Mouse (Mus musculus) forebrain, embryonic 14.5 days (tissue): ENCODE data around the gene Gm38394. TPM values are rescaled to one million over a fixed set of nuclear protein-coding genes. Genes with fewer than 3 reads are reported as not detected.

Source experiments
- ATAC-seq: fragments of 200-750 bp; cut with Nextera tagmentation; 2 replicates; pipeline ENCODE4 v1.8.0; 2017; ENCODE audit warnings: mild to moderate bottlenecking, moderate library complexity
- DNase-seq: peaks from one replicate; pipeline ENCODE4 v3.0.0-alpha.2; 2015; ENCODE audit warnings: low spot score
- H3K27ac ChIP-seq: fragments of 300-500 bp; sonication (generic); 2 replicates; pipeline ENCODE4 v1.5.1; 2014; ENCODE audit warnings: low read depth, mild to moderate bottlenecking, control low read depth, low read length, moderate library complexity
- H3K27me3 ChIP-seq: fragments of 300-500 bp; sonication (generic); replicated peaks from 2 replicates; pipeline ENCODE4 v1.6.1; 2014; ENCODE audit warnings: low read length, control low read depth, mixed read lengths; ENCODE audit not compliant: control insufficient read depth, insufficient read depth
- H3K36me3 ChIP-seq: fragments of 300-500 bp; sonication (generic); 2 replicates; pipeline ENCODE4 v1.6.1; 2014; ENCODE audit warnings: low read length, control low read depth; ENCODE audit not compliant: control insufficient read depth, insufficient read depth
- H3K4me1 ChIP-seq: fragments of 300-500 bp; sonication (generic); 2 replicates; pipeline ENCODE4 v1.6.1; 2014; ENCODE audit warnings: antibody characterized with exemption, low read length, control low read depth; ENCODE audit not compliant: control insufficient read depth, insufficient read depth
- H3K4me2 ChIP-seq: fragments of 300-500 bp; sonication (generic); 2 replicates; pipeline ENCODE4 v1.6.1; 2014; ENCODE audit warnings: mild to moderate bottlenecking, control low read depth, low read length
- H3K4me3 ChIP-seq: fragments of 300-500 bp; sonication (generic); 2 replicates; pipeline ENCODE4 v1.5.1; 2014; ENCODE audit warnings: low read depth, low read length, control low read depth
- H3K9ac ChIP-seq: fragments of 300-500 bp; sonication (generic); 2 replicates; pipeline ENCODE4 v1.6.1; 2014; ENCODE audit warnings: mild to moderate bottlenecking, low read length, control low read depth, moderate library complexity
- H3K9me3 ChIP-seq: fragments of 300-500 bp; sonication (generic); replicated peaks from 2 replicates; pipeline ENCODE4 v1.6.1; 2016; ENCODE audit warnings: low read length, control low read depth, mixed read lengths; ENCODE audit not compliant: control insufficient read depth
- WGBS: fragments of 180-500 bp; shearing (Covaris S2); extraction: QIAGEN DNeasy Blood & Tissue Kit; methylation state at CpG from one replicate; pipeline ENCODE4 v1.1.7; 2014; 5-methylcytosine and 5-hydroxymethylcytosine counted together
- polyA plus RNA-seq: library from polyadenylated mRNA; unstranded; fragments of >200 nt; fragmentation: Nextera tagmentation; extraction: Ambion mirVana; gene quantifications from 2 replicates; pipeline ENCODE4 v1.2.1, GENCODE M21; 2014

Gm38394 gene
- polyA plus RNA-seq, 1 experiment from 2014 or later = 3.6 TPM

DNA sequence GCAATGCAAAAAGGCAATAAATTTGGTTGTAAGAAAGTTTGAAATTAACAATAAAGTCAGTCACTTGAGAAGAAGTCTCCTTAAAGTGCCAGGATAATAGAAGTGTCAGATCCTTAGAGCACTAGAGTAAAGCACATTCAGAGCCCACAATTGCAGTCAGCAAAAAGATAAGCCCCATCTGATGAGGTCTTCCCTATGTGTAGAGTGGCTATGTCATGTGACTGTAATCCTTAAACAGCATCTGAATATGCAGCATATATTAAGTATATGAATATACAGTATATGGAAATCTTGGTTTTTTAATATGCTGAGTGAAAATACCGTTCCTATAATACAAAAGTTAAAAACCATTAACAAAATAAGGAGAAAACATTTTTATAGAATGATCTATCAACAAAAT, 8.1 kb downstream of the Gm38394 start:
- Histone ChIP-seq H3K36me3 (peaks cover 29% of the 10 kb centered on the region), H3K4me1 (peaks cover 14% of the 10 kb centered on the region), H3K27ac (no peak overlapping the region), H3K9me3 (no peaks in the 10 kb centered on the region), H3K4me2 (no peak overlapping the region), H3K9ac (no peak overlapping the region), H3K27me3 (no peaks in the 10 kb centered on the region), H3K4me3 (no peak overlapping the region)
- no peak for DNase-seq
- no peak for ATAC-seq
- 90% methylated on average over 1 of the region's 1 CpGs for WGBS

DNA sequence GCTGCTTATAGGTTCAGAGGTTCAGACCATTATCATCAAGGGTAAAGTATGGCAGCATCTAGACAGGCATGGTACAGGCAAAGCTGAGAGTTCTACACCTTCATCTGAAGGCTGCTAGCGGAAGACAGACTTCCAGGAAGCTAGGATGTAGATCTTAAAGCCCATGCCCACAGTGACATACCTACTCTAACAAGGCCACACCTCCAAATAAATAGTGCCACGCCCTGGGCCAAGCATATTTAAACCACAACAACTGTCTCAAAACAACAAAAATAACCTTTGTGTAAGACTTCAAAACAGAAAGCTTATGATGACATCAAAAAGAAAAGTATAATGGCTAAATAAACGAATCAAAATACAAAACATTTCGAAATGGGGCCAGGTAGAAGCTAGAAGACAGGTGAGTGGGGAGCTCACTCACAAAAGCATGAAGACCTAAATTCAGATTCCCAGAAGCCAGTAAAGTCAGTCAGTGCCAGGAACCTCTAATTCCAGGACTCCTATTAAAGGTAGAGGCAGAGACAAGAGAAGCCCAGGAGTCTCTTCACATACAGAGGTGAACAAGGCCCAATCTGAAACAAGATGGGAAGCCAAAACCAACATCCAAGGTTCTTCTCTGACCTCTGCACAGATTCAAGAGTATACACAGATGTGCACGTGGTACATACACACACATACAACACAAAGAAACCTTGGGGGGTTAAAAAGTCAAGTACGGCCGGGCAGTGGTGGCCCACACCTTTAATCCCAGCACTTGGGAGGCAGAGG, 10.6 kb downstream of the Gm38394 start:
- no peaks in the 10 kb centered on the region for H3K27me3 ChIP-seq
- H3K4me2 ChIP-seq = no peak overlapping the region
- H3K9me3 ChIP-seq = no peaks in the 10 kb centered on the region
- no peak overlapping the region for H3K4me3 ChIP-seq
- DNase-seq = no peak
- peaks cover 34% of the 10 kb centered on the region for H3K36me3 ChIP-seq
- 92% methylated on average over 7 of the region's 7 CpGs for WGBS
- no peak for ATAC-seq
- no peaks in the 10 kb centered on the region for H3K4me1 ChIP-seq
- H3K9ac ChIP-seq = no peak overlapping the region
- no peak overlapping the region for H3K27ac ChIP-seq

GRCm38 (mm10) chr1:133645652-133646051, 15.5 kb downstream of the Gm38394 start:
- H3K4me2 ChIP-seq = no peak overlapping the region
- no peak overlapping the region for H3K9ac ChIP-seq
- no peak overlapping the region for H3K4me3 ChIP-seq
- no peak for ATAC-seq
- no peak for DNase-seq
- H3K4me1 ChIP-seq = no peaks in the 10 kb centered on the region
- 93% methylated on average over 5 of the region's 5 CpGs for WGBS
- no peak overlapping the region for H3K27ac ChIP-seq
- no peaks in the 10 kb centered on the region for H3K27me3 ChIP-seq
- H3K9me3 ChIP-seq = no peaks in the 10 kb centered on the region
- H3K36me3 ChIP-seq = peaks cover 65% of the 10 kb centered on the region

- ATAC-seq (no peak), DNase-seq (no peak)
- Histone ChIP-seq H3K4me2 (no peak overlapping the region), H3K27ac (no peak overlapping the region), H3K9me3 (no peaks in the 10 kb centered on the region), H3K4me3 (no peak overlapping the region), H3K36me3 (peaks cover 96% of the 10 kb centered on the region), H3K9ac (no peak overlapping the region), H3K27me3 (no peaks in the 10 kb centered on the region), H3K4me1 (no peaks in the 10 kb centered on the region)
- 96% methylated on average over 2 of the region's 2 CpGs for WGBS
These were observed 20.0 kb downstream of the Gm38394 start for GRCm38 (mm10) chr1:133641163-133641562.

GRCm38 (mm10) chr1:133638517-133638916, 22.6 kb downstream of the Gm38394 start:
- Histone ChIP-seq H3K27ac (no peak overlapping the region), H3K4me1 (no peaks in the 10 kb centered on the region), H3K9ac (no peak overlapping the region), H3K27me3 (no peaks in the 10 kb centered on the region), H3K36me3 (peaks cover 92% of the 10 kb centered on the region), H3K9me3 (no peaks in the 10 kb centered on the region), H3K4me2 (no peak overlapping the region), H3K4me3 (no peak overlapping the region)
- DNase-seq = no peak
- ATAC-seq = no peak
- WGBS = 91% methylated on average over 6 of the region's 6 CpGs

GRCm38 (mm10) chr1:133632168-133632567, 28.9 kb downstream of the Gm38394 start:
- H3K36me3 ChIP-seq = peaks cover 92% of the 10 kb centered on the region
- peak; percentile 13 for DNase-seq
- no peaks in the 10 kb centered on the region for H3K27me3 ChIP-seq
- no peak for ATAC-seq
- H3K27ac ChIP-seq = no peak overlapping the region
- H3K9ac ChIP-seq = no peak overlapping the region
- no peaks in the 10 kb centered on the region for H3K4me1 ChIP-seq
- no peaks in the 10 kb centered on the region for H3K9me3 ChIP-seq
- H3K4me2 ChIP-seq = no peak overlapping the region
- WGBS = 92% methylated on average over 2 of the region's 2 CpGs
- no peak overlapping the region for H3K4me3 ChIP-seq

DNA sequence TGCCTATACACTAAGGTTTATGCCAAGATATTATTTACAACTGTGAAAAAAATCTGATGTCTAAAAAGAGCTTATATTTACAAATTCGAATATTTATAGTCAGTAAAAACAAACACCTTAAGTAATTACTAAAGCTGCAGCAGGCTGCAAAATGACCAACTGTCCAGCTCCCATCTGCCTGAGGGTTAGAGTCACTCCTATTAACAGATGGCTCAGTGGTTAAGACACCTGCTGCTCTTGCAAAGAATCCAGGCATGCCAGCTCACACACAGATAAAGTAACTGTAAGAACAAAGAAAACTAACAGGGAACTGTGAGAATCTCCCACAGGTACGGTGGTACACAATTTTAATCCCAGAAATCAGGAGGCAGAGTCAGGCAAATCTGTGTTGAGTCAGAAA, 36.1 kb downstream of the Gm38394 start:
- no peak for DNase-seq
- Histone ChIP-seq H3K4me1 (no peaks in the 10 kb centered on the region), H3K36me3 (peaks cover 89% of the 10 kb centered on the region), H3K27me3 (no peaks in the 10 kb centered on the region), H3K9me3 (no peaks in the 10 kb centered on the region), H3K27ac (no peak overlapping the region), H3K9ac (no peak overlapping the region), H3K4me3 (no peak overlapping the region), H3K4me2 (no peak overlapping the region)
- ATAC-seq = no peak
- 71% methylated on average over 2 of the region's 2 CpGs for WGBS

- H3K36me3 ChIP-seq = peaks cover 47% of the 10 kb centered on the region
- H3K9ac ChIP-seq = no peak overlapping the region
- no peak overlapping the region for H3K27ac ChIP-seq
- H3K4me3 ChIP-seq = no peak overlapping the region
- ATAC-seq (no peak), DNase-seq (no peak)
- no peaks in the 10 kb centered on the region for H3K9me3 ChIP-seq
- no peak overlapping the region for H3K4me2 ChIP-seq
- no peaks in the 10 kb centered on the region for H3K27me3 ChIP-seq
- no peaks in the 10 kb centered on the region for H3K4me1 ChIP-seq
- WGBS = 88% methylated on average over 8 of the region's 8 CpGs
These were observed 42.8 kb downstream of the Gm38394 start for GRCm38 (mm10) chr1:133618311-133618710.

DNA sequence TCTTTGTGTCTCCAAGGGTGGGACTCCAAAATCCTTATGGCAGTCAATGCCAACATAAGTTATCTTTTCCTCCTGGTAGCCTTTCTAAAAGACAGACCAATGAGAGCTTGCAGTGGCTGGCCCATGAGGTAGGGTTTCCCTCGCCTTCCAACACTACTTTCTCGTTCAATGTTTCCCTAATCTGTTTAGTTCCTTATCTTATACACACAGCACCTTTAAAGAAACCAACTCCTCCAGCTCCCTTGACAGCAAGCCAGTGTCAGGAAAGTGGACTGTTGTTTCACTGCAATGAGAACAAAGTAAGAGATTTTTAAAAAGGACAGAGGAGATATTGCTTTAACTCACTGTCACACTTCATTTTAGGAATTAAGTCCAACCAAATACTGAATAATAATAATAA, 43.2 kb downstream of the Gm38394 start:
- 59% methylated on average over 2 of the region's 2 CpGs for WGBS
- no peak for ATAC-seq
- Histone ChIP-seq H3K27ac (no peak overlapping the region), H3K4me2 (no peak overlapping the region), H3K27me3 (no peaks in the 10 kb centered on the region), H3K4me1 (no peaks in the 10 kb centered on the region), H3K4me3 (no peak overlapping the region), H3K9me3 (no peaks in the 10 kb centered on the region), H3K9ac (no peak overlapping the region), H3K36me3 (peaks cover 43% of the 10 kb centered on the region)
- DNase-seq = no peak
